ENCODE assay signal across 18 mouse cellular contexts in genomic region chr8:122322126-122322525, GRCm38 (mm10). TPM values are rescaled to one million over a fixed set of nuclear protein-coding genes. Genes with fewer than 3 reads are reported as not detected.
DNase-seq lines count a peak whose midpoint lies in the region; ATAC-seq and TF ChIP-seq lines count a peak whose summit lies in the region.
"Had no signal": no experiment of that assay in that cellular context is flagged by ENCODE, and none has a peak within 500 bp of the region (broad histone marks: within the 10 kb centered on the region; RNA-seq: fewer than 3 reads in every experiment).

No protein-coding gene starts in this region.

- peaks cover 49% of the 10 kb centered on the region for H3K27me3 ChIP-seq in hindbrain, embryonic 10.5 days (ENCODE audit: insufficient read depth, poor library complexity, severe bottlenecking)
- no peaks in the 10 kb centered on the region for H3K27me3 ChIP-seq in hindbrain, embryonic 14.5 days (ENCODE audit: control insufficient read depth, insufficient read depth, low read length)
- no peaks in the 10 kb centered on the region for H3K27me3 ChIP-seq in stomach, embryonic 14.5 days (ENCODE audit: control insufficient read depth, insufficient read depth, low read length)
- H3K27me3 ChIP-seq in stomach, postnatal 0 days (ENCODE audit: control insufficient read depth, insufficient read depth, low read length): no peaks in the 10 kb centered on the region
- H3K27me3 ChIP-seq in limb, embryonic 10.5 days (ENCODE audit: low read depth, poor library complexity, severe bottlenecking): peaks cover 18% of the 10 kb centered on the region
- H3K27me3 ChIP-seq in stomach, embryonic 16.5 days (ENCODE audit: control insufficient read depth, insufficient read depth, low read length): no peaks in the 10 kb centered on the region
- no peaks in the 10 kb centered on the region for H3K27me3 ChIP-seq in forebrain, embryonic 11.5 days (ENCODE audit: control insufficient read depth, insufficient read depth, low read length)
- H3K27me3 ChIP-seq in kidney, adult 2 months (replicated peaks; ENCODE audit: control insufficient read depth, insufficient read depth, low read length): no peaks in the 10 kb centered on the region
- H3K27me3 ChIP-seq: embryonic facial prominence, embryonic 13.5 days; forebrain, embryonic 15.5 days had no signal

- H3K4me2 ChIP-seq in hindbrain, embryonic 14.5 days (replicated peaks): no peak overlapping the region
- H3K4me2 ChIP-seq in stomach, embryonic 14.5 days (replicated peaks; ENCODE audit: low read depth, low read length): no peak overlapping the region
- H3K4me2 ChIP-seq in stomach, postnatal 0 days (replicated peaks; ENCODE audit: low read depth): no peak overlapping the region
- H3K4me2 ChIP-seq in stomach, embryonic 16.5 days (ENCODE audit: low read depth, low read length): no peak overlapping the region
- H3K4me2 ChIP-seq in forebrain, embryonic 11.5 days (ENCODE audit: low read depth, low read length, severe bottlenecking): no peak overlapping the region
- H3K4me2 ChIP-seq: embryonic facial prominence, embryonic 13.5 days; forebrain, embryonic 15.5 days; limb, embryonic 13.5 days had no signal

- H3K4me1 ChIP-seq in hindbrain, embryonic 10.5 days (replicated peaks): peaks cover 91% of the 10 kb centered on the region
- H3K4me1 ChIP-seq in hindbrain, embryonic 14.5 days (replicated peaks; ENCODE audit: control insufficient read depth, insufficient read depth, low read length): peaks cover 23% of the 10 kb centered on the region
- H3K4me1 ChIP-seq in stomach, embryonic 14.5 days (ENCODE audit: control insufficient read depth, insufficient read depth, low read length): peaks cover 48% of the 10 kb centered on the region
- 0 out of 2 replicates have a peak, but pooled peaks cover 2% of the 10 kb centered on the region for H3K4me1 ChIP-seq in stomach, postnatal 0 days (replicated peaks; ENCODE audit: control insufficient read depth, insufficient read depth)
- H3K4me1 ChIP-seq in limb, embryonic 10.5 days: peaks cover 65% of the 10 kb centered on the region
- H3K4me1 ChIP-seq in stomach, embryonic 16.5 days (ENCODE audit: control insufficient read depth, insufficient read depth, low read length): peaks cover 67% of the 10 kb centered on the region
- H3K4me1 ChIP-seq in forebrain, embryonic 11.5 days (replicated peaks; ENCODE audit: control insufficient read depth, insufficient read depth, low read length): peaks cover 10% of the 10 kb centered on the region; the same call in 1 of the 2 replicates
- no peaks in the 10 kb centered on the region for H3K4me1 ChIP-seq in kidney, adult 2 months (ENCODE audit: control insufficient read depth, insufficient read depth, low read length)

- no peak for TF ChIP-seq CTCF in stomach, postnatal 0 days (IDR thresholded peaks at IDR 0.05; ENCODE audit: low read depth)
- TF ChIP-seq CTCF in kidney, adult 2 months (conservative IDR thresholded peaks at IDR 0.05; ENCODE audit: insufficient read depth, insufficient read length, low read depth, low read length): no peak

- DNase-seq in hindbrain, embryonic 10.5 days (ENCODE audit: low spot score): no peak
- DNase-seq in hindbrain, embryonic 14.5 days (ENCODE audit: low spot score): no peak
- DNase-seq in stomach, postnatal 0 days (ENCODE audit: low spot score): no peak
- no peak for DNase-seq in limb, embryonic 10.5 days (ENCODE audit: low spot score)
- no peak for DNase-seq in forebrain, embryonic 11.5 days (ENCODE audit: low spot score)
- DNase-seq in kidney, adult 2 months: no peak
- DNase-seq: adrenal gland, adult 8-10 months; cerebellum, postnatal 14 days; gastrocnemius, postnatal 14 days; kidney, postnatal 25 days; layer of hippocampus, postnatal 36 days; thymus, adult 18-20 months had no signal

- WGBS in hindbrain, embryonic 10.5 days: 87% methylated on average over 7 of the region's 7 CpGs
- 91% methylated on average over 7 of the region's 7 CpGs for WGBS in hindbrain, embryonic 14.5 days
- WGBS in stomach, embryonic 14.5 days: 85% methylated on average over 7 of the region's 7 CpGs
- WGBS in stomach, postnatal 0 days: 90% methylated on average over 7 of the region's 7 CpGs
- 84% methylated on average over 7 of the region's 7 CpGs for WGBS in limb, embryonic 10.5 days
- 82% methylated on average over 7 of the region's 7 CpGs for WGBS in stomach, embryonic 16.5 days
- 92% methylated on average over 7 of the region's 7 CpGs for WGBS in forebrain, embryonic 11.5 days
- 93% methylated on average over 7 of the region's 7 CpGs for WGBS in kidney, adult 2 months

- no peak for TF ChIP-seq EP300 in stomach, postnatal 0 days (optimal IDR thresholded peaks at IDR 0.05)

- no peaks in the 10 kb centered on the region for H3K36me3 ChIP-seq in hindbrain, embryonic 10.5 days
- H3K36me3 ChIP-seq in hindbrain, embryonic 14.5 days (replicated peaks; ENCODE audit: control insufficient read depth, insufficient read depth): no peaks in the 10 kb centered on the region
- no peaks in the 10 kb centered on the region for H3K36me3 ChIP-seq in stomach, embryonic 14.5 days (ENCODE audit: control insufficient read depth, insufficient read depth, low read length)
- H3K36me3 ChIP-seq in stomach, postnatal 0 days (ENCODE audit: control insufficient read depth, insufficient read depth, low read length): no peaks in the 10 kb centered on the region
- H3K36me3 ChIP-seq in limb, embryonic 10.5 days: no peaks in the 10 kb centered on the region
- no peaks in the 10 kb centered on the region for H3K36me3 ChIP-seq in stomach, embryonic 16.5 days (ENCODE audit: control insufficient read depth, insufficient read depth, low read length)
- H3K36me3 ChIP-seq in forebrain, embryonic 11.5 days (ENCODE audit: control insufficient read depth, insufficient read depth, low read length): no peaks in the 10 kb centered on the region
- no peaks in the 10 kb centered on the region for H3K36me3 ChIP-seq in kidney, adult 2 months (ENCODE audit: control insufficient read depth, insufficient read depth, low read length)
- H3K36me3 ChIP-seq: embryonic facial prominence, embryonic 13.5 days; forebrain, embryonic 15.5 days; limb, embryonic 13.5 days had no signal

- ATAC-seq in hindbrain, embryonic 14.5 days (ENCODE audit: low FRiP score): no peak
- ATAC-seq in stomach, embryonic 14.5 days (ENCODE audit: insufficient number of reproducible peaks, insufficient read depth, low FRiP score, low read depth): no peak
- ATAC-seq in stomach, postnatal 0 days (ENCODE audit: low FRiP score, low TSS enrichment): no peak
- ATAC-seq in stomach, embryonic 16.5 days (ENCODE audit: insufficient read depth, low FRiP score): no peak
- ATAC-seq in forebrain, embryonic 11.5 days (replicated peaks; ENCODE audit: low FRiP score): no peak
- ATAC-seq: forebrain, embryonic 15.5 days had no signal

- H3K4me3 ChIP-seq in hindbrain, embryonic 10.5 days: no peak overlapping the region
- H3K4me3 ChIP-seq in hindbrain, embryonic 14.5 days (replicated peaks; ENCODE audit: low read length): no peak overlapping the region
- H3K4me3 ChIP-seq in stomach, embryonic 14.5 days (ENCODE audit: low read depth, low read length): no peak overlapping the region
- H3K4me3 ChIP-seq in stomach, postnatal 0 days (ENCODE audit: low read depth, low read length): no peak overlapping the region
- no peak overlapping the region for H3K4me3 ChIP-seq in limb, embryonic 10.5 days
- H3K4me3 ChIP-seq in stomach, embryonic 16.5 days (replicated peaks; ENCODE audit: low read length): no peak overlapping the region
- no peak overlapping the region for H3K4me3 ChIP-seq in forebrain, embryonic 11.5 days (ENCODE audit: low read depth, low read length)
- no peak overlapping the region for H3K4me3 ChIP-seq in kidney, adult 2 months (ENCODE audit: insufficient read depth, low read depth, low read length)
- H3K4me3 ChIP-seq: embryonic facial prominence, embryonic 13.5 days; forebrain, embryonic 15.5 days; limb, embryonic 13.5 days; myocyte had no signal

- no peaks in the 10 kb centered on the region for H3K9me3 ChIP-seq in hindbrain, embryonic 10.5 days
- H3K9me3 ChIP-seq in hindbrain, embryonic 14.5 days (ENCODE audit: control insufficient read depth, low read length): no peaks in the 10 kb centered on the region
- no peaks in the 10 kb centered on the region for H3K9me3 ChIP-seq in stomach, embryonic 14.5 days (ENCODE audit: control insufficient read depth, low read depth, low read length)
- no peaks in the 10 kb centered on the region for H3K9me3 ChIP-seq in stomach, postnatal 0 days (ENCODE audit: control insufficient read depth, low read length)
- no peaks in the 10 kb centered on the region for H3K9me3 ChIP-seq in limb, embryonic 10.5 days (replicated peaks)
- H3K9me3 ChIP-seq in stomach, embryonic 16.5 days (replicated peaks; ENCODE audit: control insufficient read depth, low read length): no peaks in the 10 kb centered on the region
- H3K9me3 ChIP-seq in forebrain, embryonic 11.5 days (ENCODE audit: control insufficient read depth, low read length): no peaks in the 10 kb centered on the region
- H3K9me3 ChIP-seq: embryonic facial prominence, embryonic 13.5 days; forebrain, embryonic 15.5 days; limb, embryonic 13.5 days had no signal

- no peak for TF ChIP-seq POLR2A in kidney, adult 2 months (IDR thresholded peaks at IDR 0.05; ENCODE audit: low read depth, low read length)

- H3K27ac ChIP-seq in hindbrain, embryonic 10.5 days: peak overlapping the region; percentile 73
- H3K27ac ChIP-seq in hindbrain, embryonic 14.5 days: no peak overlapping the region
- peak overlapping the region; percentile 33; the same call in 1 of the 2 replicates for H3K27ac ChIP-seq in stomach, embryonic 14.5 days (ENCODE audit: low read length)
- H3K27ac ChIP-seq in stomach, postnatal 0 days (replicated peaks): no peak overlapping the region
- H3K27ac ChIP-seq in limb, embryonic 10.5 days: peak overlapping the region; percentile 50; the same call in 1 of the 2 replicates
- peak overlapping the region; percentile 88 for H3K27ac ChIP-seq in stomach, embryonic 16.5 days (ENCODE audit: low read length)
- H3K27ac ChIP-seq in forebrain, embryonic 11.5 days (ENCODE audit: low read depth, low read length): no peak overlapping the region
- no peak overlapping the region for H3K27ac ChIP-seq in kidney, adult 2 months (ENCODE audit: insufficient read depth, low read depth, low read length)
- H3K27ac ChIP-seq: embryonic facial prominence, embryonic 13.5 days; forebrain, embryonic 15.5 days; limb, embryonic 13.5 days had no signal

- no peak overlapping the region for H3K9ac ChIP-seq in hindbrain, embryonic 14.5 days
- no peak overlapping the region for H3K9ac ChIP-seq in stomach, embryonic 14.5 days (replicated peaks; ENCODE audit: low read depth, low read length)
- no peak overlapping the region for H3K9ac ChIP-seq in stomach, postnatal 0 days (ENCODE audit: low read length)
- H3K9ac ChIP-seq in stomach, embryonic 16.5 days (ENCODE audit: low read length): peak overlapping the region; percentile 46
- no peak overlapping the region for H3K9ac ChIP-seq in forebrain, embryonic 11.5 days (ENCODE audit: low read length)
- H3K9ac ChIP-seq: embryonic facial prominence, embryonic 13.5 days; forebrain, embryonic 15.5 days; limb, embryonic 13.5 days had no signal

RNA-seq across cellular contexts. Expression of gene Trhr2, which starts 38.4 kb away (rescaled TPM):
- polyA plus RNA-seq in hindbrain, embryonic 10.5 days (2016; fragmentation: Nextera tagmentation; extraction: Ambion mirVana): not detected in 2 replicates
- polyA plus RNA-seq in hindbrain, embryonic 14.5 days (2014; fragmentation: Nextera tagmentation; extraction: Ambion mirVana): 0.21 TPM in 1 of 2 replicates, not detected in the other
- polyA plus RNA-seq in stomach, embryonic 14.5 days (2014; fragmentation: Nextera tagmentation; extraction: Ambion mirVana): not detected in 2 replicates
- not detected in 2 replicates for polyA plus RNA-seq in stomach, postnatal 0 days (2015; fragmentation: Nextera tagmentation; extraction: Ambion mirVana)
- not detected in 2 replicates for polyA plus RNA-seq in limb, embryonic 10.5 days (2016; fragmentation: Nextera tagmentation; extraction: Ambion mirVana)
- not detected in 2 replicates for polyA plus RNA-seq in stomach, embryonic 16.5 days (2015; fragmentation: Nextera tagmentation; extraction: Ambion mirVana)
- polyA plus RNA-seq in forebrain, embryonic 11.5 days (2014; fragmentation: Nextera tagmentation; extraction: Ambion mirVana): not detected in 2 replicates
- polyA plus RNA-seq in kidney, adult 2 months (2012; rRNA removed): 0.05 TPM in 1 of 2 replicates, not detected in the other
- polyA plus RNA-seq: forebrain, embryonic 15.5 days; myocyte had no signal

RNA-seq across cellular contexts. Expression of gene Zfpm1, which starts 40.2 kb away (rescaled TPM):
- 1.6 and 2.4 TPM in 2 replicates for polyA plus RNA-seq in hindbrain, embryonic 10.5 days (2016; fragmentation: Nextera tagmentation; extraction: Ambion mirVana)
- polyA plus RNA-seq in hindbrain, embryonic 14.5 days (2014; fragmentation: Nextera tagmentation; extraction: Ambion mirVana): 1.8 and 2.0 TPM in 2 replicates
- 3.1 TPM in 2 replicates for polyA plus RNA-seq in stomach, embryonic 14.5 days (2014; fragmentation: Nextera tagmentation; extraction: Ambion mirVana)
- 2.3 and 2.8 TPM in 2 replicates for polyA plus RNA-seq in stomach, postnatal 0 days (2015; fragmentation: Nextera tagmentation; extraction: Ambion mirVana)
- 1.3 and 1.5 TPM in 2 replicates for polyA plus RNA-seq in limb, embryonic 10.5 days (2016; fragmentation: Nextera tagmentation; extraction: Ambion mirVana)
- polyA plus RNA-seq in stomach, embryonic 16.5 days (2015; fragmentation: Nextera tagmentation; extraction: Ambion mirVana): 2.0 and 2.1 TPM in 2 replicates
- 1.4 and 2.1 TPM in 2 replicates for polyA plus RNA-seq in forebrain, embryonic 11.5 days (2014; fragmentation: Nextera tagmentation; extraction: Ambion mirVana)
- polyA plus RNA-seq in kidney, adult 2 months (2012; rRNA removed): 9.7 and 11.8 TPM in 2 replicates

RNA-seq across cellular contexts. Expression of gene Zc3h18, which starts 54.3 kb away (rescaled TPM):
- 67.6 and 75.0 TPM in 2 replicates for polyA plus RNA-seq in hindbrain, embryonic 10.5 days (2016; fragmentation: Nextera tagmentation; extraction: Ambion mirVana)
- 22.9 and 23.4 TPM in 2 replicates for polyA plus RNA-seq in hindbrain, embryonic 14.5 days (2014; fragmentation: Nextera tagmentation; extraction: Ambion mirVana)
- 30.5 and 34.8 TPM in 2 replicates for polyA plus RNA-seq in stomach, embryonic 14.5 days (2014; fragmentation: Nextera tagmentation; extraction: Ambion mirVana)
- 19.4 and 19.8 TPM in 2 replicates for polyA plus RNA-seq in stomach, postnatal 0 days (2015; fragmentation: Nextera tagmentation; extraction: Ambion mirVana)
- 84.2 and 86.1 TPM in 2 replicates for polyA plus RNA-seq in limb, embryonic 10.5 days (2016; fragmentation: Nextera tagmentation; extraction: Ambion mirVana)
- 28.1 and 32.4 TPM in 2 replicates for polyA plus RNA-seq in stomach, embryonic 16.5 days (2015; fragmentation: Nextera tagmentation; extraction: Ambion mirVana)
- polyA plus RNA-seq in forebrain, embryonic 11.5 days (2014; fragmentation: Nextera tagmentation; extraction: Ambion mirVana): 54.8 and 57.4 TPM in 2 replicates
- 23.3 and 24.1 TPM in 2 replicates for polyA plus RNA-seq in kidney, adult 2 months (2012; rRNA removed)

Comparison
In these comparisons a context has a peak if more than half of its experiments do, and no peak if none do; other contexts are left out.
1. H3K27ac ChIP-seq: peak in hindbrain, embryonic 10.5 days (single experiment), stomach, embryonic 14.5 days (single experiment), limb, embryonic 10.5 days (single experiment) and stomach, embryonic 16.5 days (single experiment); none in hindbrain, embryonic 14.5 days (single experiment), stomach, postnatal 0 days (single experiment), forebrain, embryonic 11.5 days (single experiment) and kidney, adult 2 months (single experiment).